Mouse (Mus musculus) layer of hippocampus, postnatal 36 days (tissue): ENCODE measurements at regions not wholly inside any gene's neighbourhood (a gene's known extent, or its start where the extent isn't known, plus 50 kb on each side); places are given as distances from the start of the nearest gene placed in this dataset.

Experiments used
- DNase-seq, 2 experiments: peaks; one replicate each; pipeline ENCODE4 v3.0.0; 2022

- no peak for DNase-seq
These were observed 184.8 kb upstream of the Ercc4 start for GRCm38 (mm10) chr16:12924668-12925067.

DNA sequence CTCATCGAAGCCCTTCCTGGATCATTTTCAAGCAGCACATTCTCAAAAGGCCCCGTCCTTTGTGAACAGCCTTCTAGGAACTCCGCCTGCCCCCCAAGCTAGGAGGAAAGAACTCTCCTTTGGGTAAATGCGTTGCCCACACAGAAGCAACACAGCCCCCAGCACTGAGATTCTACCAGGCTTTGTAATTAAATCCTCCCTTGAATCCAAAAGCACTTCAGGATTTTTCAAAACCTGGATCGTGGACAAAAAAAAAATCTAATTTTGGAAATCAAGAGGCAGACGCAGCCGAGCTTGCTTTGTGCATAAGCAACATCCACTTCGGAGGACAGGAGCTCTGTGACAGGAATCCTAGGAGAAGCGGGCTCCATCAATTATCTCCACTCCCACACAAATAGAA lies 183.6 kb upstream of the Ercc4 start:
- no peak for DNase-seq

DNA sequence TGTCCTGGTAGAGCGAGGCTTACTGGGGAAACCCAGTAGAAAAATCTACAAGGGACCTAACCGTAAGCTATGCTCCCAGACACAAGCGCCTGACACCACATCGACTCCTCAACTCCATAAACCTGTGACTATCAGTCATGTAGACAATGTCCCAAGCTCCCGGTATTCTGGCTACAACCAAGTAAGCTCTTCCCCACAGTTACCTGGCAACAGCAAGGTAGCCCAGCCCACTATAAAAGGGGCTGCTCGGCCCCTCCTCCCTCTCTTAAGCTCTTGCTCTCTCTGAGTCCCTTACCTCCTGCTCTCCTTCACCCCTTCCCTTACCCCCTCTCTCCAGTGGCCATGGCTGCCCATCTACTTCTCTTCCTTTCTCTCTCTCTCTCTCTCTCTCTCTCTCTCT lies 178.4 kb upstream of the Ercc4 start:
- DNase-seq = no peak

GRCm38 (mm10) chr16:12932959-12933358 lies 176.5 kb upstream of the Ercc4 start:
- no peak for DNase-seq

DNA sequence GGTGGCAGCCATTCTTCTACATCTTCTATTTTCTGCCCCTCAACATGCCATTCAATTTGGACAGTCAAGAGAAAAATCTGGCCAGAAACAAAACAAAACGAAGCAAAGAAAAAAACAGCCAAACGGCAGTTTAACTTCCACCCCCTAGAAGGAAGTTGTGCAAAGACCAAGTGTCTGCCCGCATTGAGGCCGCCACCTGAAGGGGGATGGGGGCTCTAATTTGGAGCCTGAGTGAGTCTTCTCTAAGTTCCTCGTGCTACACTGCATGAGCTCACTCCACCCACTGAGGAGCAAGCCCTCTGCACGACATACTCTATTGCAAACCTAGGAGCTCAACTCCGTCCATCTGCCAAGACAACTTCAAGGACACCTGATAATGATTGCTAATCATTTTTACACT lies 174.9 kb upstream of the Ercc4 start:
- DNase-seq = no peak

DNA sequence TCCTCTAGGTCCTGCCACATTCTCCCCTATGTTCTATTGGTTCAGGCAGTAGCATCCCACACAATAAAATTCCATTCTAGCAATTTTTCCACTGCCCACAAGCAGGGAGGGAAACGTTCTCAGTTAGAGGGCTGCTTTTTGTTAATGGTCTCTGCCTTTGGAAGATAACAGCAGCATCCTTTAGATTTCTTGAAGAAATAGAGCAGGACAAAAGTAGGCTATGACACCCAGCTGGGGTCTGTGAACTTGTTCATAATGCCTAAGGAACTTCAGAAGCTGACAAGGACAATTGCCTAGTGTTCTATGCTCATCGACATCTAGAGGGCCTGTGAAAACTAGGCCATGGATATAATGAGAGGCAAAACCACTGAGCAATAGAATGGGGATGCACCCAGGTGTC lies 174.2 kb upstream of the Ercc4 start:
- no peak for DNase-seq

DNA sequence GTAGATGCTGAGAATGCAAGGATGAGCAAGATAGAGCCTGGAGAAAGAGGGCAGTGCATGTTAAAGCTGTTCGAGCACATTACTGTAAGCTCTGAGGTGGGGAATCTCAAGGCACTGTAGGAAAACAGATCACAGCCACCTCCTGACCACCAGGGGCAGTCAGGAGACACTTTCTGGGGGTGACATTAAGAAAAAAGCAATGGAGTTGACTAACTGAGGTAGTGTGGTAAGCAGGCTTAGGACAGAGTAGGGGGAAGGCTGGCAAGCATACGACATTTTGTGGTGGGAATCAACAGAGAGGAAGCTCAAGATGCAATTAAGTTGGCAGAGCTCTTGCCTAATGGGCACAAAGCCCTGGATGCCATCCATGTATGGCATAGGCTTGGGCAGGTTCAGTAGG lies 172.9 kb upstream of the Ercc4 start:
- DNase-seq = no peak

DNA sequence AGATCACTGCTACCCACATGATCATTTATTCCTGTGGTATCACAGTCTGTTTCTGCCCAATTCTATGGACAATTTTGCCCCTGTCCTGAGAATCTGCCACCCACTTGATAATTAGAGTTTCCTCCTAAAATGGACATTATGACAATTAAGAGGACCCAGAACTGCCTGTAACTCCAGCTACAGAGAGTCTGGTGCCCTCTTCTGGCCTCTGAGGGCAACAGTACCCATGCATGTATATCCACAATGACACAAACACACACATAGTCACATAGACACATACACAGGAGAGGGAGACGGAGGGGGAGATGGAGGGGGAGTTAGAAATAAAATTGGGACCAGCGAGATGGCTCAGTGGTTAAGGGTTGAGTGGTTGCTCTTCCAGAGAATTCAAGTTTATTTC lies 170.9 kb upstream of the Ercc4 start:
- DNase-seq = no peak

DNA sequence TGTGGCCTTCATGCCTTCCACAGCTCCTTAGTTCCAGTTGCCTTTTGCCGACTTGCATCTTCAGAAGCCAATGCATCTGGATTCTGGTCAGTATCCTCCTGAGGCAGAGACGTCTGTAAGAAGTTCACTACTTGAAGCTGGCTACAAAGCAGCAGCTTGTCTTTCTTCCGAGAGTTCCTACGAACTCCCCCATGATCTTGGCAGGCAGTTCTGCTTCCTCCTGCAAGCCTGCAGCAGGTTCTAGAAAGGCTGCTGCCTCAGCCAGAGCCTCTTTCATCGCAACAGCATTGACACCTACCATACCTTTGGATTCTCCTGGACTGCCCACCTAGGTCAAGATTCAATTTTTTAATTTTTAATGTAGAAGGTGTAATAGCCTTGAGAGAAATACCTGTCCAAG lies 158.3 kb upstream of the Ercc4 start:
- no peak for DNase-seq

- DNase-seq = no peak
These were observed 155.5 kb upstream of the Ercc4 start for GRCm38 (mm10) chr16:12954028-12954427.

GRCm38 (mm10) chr16:12956416-12956815 lies 153.1 kb upstream of the Ercc4 start:
- no peak for DNase-seq

DNA sequence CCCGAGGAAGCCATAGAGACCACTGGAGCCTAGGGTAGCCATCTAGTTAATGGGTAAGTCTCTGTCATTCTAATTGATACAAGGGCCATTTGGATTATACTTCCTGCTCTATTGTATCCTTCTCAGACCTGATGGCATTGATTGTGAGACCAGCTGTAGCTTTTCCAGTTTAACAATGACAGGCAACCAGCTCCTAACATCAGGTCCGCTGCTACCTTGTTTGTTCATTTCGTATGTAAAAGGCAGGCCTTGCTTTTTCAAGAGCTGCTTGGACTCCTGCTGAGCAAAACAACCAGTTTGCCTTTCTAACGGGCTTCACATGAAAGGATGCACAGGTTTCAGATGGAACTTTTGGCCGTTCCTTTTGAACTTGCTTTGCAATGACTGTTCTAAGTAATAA lies 148.6 kb upstream of the Ercc4 start:
- no peak for DNase-seq

GRCm38 (mm10) chr16:12982681-12983080 lies 126.8 kb upstream of the Ercc4 start:
- DNase-seq = peak in 1 of 2 experiments; percentile 3

GRCm38 (mm10) chr16:13001288-13001880 lies 108.1 kb upstream of the Ercc4 start:
- no peak for DNase-seq

DNA sequence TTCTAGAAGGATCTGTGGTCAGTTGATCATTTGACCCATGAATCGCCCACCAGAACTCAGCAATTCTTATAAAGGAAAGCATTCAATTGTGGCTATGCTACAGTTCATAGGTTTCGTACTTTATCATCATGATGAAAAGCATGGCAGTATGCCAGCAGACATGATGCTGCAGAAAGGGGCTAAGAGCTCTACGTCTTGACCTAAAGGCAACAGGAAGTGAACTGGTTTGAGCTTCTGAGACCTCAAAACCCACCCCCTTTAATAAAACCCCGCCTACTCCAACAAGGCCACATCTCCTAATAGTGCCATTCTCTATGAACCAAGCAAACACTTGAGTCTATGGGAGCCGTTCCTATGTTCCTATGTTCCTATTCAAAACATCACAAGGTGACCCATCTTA lies 96.6 kb upstream of the Ercc4 start:
- no peak for DNase-seq

DNA sequence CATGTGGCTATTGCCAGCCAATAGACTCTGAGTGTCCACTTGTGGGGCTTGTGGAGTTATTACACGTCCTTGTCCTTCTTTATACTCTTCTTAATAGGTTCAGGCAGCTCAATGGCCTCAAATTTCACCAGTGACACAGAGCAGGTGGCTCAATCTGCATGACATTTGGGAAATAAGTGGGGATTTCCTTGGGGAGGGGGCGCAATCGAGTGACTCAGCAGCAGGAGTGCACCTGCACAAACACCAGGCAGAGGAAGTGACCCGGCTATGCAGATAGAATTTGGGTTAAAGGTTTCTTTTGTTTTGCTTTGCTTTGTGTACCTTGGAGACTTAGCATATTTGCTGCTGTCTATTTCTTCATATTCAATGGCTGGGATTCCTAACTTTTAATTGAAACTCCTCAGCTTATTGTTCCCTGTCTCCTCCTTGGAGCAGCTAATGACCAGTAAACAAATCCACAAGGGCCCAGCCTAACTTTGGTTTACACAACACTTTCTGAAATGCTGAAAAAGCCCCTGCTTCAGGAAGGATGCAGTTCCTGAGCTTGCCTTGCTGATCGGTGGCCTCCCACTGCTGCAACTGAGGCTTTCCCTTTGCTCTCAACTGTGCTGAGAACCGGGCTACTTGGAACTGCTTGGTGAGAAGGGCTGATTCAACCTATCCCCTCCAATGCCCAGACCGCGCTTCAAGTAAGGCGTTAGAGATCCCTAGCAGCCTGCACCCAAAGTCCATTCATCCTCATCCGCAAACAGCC lies 95.4 kb upstream of the Ercc4 start:
- no peak for DNase-seq

GRCm38 (mm10) chr16:13022875-13023274 lies 86.6 kb upstream of the Ercc4 start:
- DNase-seq = no peak

GRCm38 (mm10) chr16:13025393-13025792 lies 84.1 kb upstream of the Ercc4 start:
- DNase-seq = peak; percentile 57 to 59

DNA sequence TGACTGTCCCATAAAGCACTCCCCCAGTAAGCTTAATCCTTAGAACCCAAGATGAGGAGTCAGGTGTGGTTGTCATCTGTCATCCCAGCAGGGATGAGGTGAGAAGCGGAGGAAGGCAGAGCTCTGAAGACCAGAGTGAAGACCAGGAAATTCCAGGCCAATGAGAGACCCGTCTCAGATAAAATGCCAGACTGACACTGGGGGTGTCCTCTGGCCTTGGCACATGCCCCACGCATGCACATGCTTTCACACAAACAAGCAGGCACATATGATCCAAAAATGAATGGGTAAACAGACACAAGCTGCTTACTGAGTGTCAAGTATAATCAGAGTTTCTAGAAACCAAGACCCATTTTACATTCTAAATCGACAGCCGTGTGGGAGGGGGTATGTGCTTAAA lies 75.3 kb upstream of the Ercc4 start:
- no peak for DNase-seq

GRCm38 (mm10) chr16:13036596-13036995 lies 72.9 kb upstream of the Ercc4 start:
- DNase-seq = no peak

DNA sequence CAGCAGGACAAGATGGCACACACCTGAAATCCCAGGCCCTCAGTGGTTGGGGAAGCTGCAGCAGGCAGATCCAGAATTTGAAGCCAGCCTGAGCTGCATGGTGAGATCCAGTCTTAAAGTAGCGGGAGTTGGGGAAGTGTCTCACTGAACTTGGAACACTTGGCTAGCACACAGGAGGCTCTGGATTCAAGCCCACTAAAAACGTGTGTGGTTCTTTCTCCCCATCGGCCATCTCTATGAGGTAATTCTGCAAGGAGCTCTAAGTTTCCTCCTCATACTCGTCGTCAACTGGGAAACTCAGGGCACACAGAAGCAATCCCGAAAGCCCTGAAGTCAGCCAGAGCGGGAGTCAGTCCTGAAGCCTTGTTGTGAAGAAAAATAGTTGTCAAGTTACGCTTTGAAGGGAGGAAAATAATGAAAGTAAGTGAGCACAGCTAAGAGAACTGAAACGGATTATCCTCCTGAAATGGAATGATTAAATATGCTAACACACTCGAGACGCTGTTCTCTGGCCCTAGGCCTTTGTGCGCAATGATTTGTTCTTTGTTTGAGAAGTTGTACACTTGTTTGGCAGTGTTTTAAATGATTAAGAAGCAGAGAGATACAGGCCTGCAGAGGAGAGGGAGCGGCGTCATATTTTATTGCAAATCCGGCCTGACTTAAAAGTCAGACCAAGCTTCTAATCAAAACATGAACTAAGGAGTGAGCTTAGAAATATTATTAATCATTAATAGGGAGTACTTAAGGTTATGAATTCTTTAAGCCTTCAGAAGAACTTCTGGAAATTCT lies 69.0 kb upstream of the Ercc4 start:
- no peak for DNase-seq

DNA sequence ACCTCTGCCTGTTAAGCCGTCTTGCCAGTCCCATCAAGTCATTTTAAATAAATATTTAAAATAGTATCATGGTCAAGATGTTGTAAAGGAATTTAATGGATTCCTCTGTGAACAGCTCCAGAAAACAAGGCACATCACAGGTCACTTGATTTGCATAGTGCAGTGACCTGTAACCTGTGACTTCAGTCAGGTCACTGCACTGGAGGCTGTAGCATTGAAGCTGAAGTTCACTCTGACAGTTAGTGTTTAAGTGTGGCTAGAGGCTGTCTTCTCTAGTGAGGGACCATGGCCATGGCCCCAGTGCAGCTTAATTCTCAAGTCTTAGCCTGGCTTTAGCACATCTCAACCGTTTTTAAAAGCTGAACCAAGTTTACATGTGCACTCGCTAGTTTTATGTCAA lies 68.1 kb upstream of the Ercc4 start:
- DNase-seq = no peak

DNA sequence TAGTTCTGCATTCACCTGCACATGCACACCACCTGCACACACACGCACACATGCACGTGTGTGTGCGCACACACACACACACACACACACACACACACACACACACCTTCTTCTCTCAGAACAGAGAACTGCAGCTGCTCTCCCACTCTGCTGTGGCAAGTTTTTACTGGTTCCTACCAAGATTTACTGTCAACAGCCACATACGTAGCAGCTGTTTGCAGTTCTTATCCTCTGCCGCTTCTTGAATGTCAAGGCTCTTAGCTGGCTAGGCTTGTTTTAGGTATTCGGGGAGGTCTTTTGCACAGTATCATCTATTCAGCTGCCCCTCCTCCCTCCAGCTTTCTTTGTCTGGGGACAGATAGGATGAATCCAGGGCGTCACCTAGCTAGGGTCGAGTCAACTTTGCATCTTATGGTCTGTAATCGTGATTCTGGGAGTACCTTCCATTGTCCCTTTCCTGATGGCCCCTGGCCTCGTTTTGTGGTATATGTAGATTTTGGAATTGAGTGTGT lies 64.3 kb upstream of the Ercc4 start:
- no peak for DNase-seq
